Mouse (Mus musculus) cerebellum, adult 2 months (tissue): ENCODE data around the gene Trpd52l3.

Experiments
- CTCF ChIP-seq: fragments of 200-500 bp; IDR thresholded peaks from 2 replicates; pipeline ENCODE4 v1.5.1; 2011; ENCODE audit warnings: low read depth, mild to moderate bottlenecking, control low read depth, low read length, moderate library complexity, borderline replicate concordance; ENCODE audit not compliant: insufficient read depth
- POLR2A ChIP-seq: fragments of 200-500 bp; IDR thresholded peaks from 2 replicates; pipeline ENCODE4 v1.6.1; 2011; ENCODE audit warnings: low read length, control low read depth, borderline replicate concordance; ENCODE audit not compliant: insufficient read depth

DNA sequence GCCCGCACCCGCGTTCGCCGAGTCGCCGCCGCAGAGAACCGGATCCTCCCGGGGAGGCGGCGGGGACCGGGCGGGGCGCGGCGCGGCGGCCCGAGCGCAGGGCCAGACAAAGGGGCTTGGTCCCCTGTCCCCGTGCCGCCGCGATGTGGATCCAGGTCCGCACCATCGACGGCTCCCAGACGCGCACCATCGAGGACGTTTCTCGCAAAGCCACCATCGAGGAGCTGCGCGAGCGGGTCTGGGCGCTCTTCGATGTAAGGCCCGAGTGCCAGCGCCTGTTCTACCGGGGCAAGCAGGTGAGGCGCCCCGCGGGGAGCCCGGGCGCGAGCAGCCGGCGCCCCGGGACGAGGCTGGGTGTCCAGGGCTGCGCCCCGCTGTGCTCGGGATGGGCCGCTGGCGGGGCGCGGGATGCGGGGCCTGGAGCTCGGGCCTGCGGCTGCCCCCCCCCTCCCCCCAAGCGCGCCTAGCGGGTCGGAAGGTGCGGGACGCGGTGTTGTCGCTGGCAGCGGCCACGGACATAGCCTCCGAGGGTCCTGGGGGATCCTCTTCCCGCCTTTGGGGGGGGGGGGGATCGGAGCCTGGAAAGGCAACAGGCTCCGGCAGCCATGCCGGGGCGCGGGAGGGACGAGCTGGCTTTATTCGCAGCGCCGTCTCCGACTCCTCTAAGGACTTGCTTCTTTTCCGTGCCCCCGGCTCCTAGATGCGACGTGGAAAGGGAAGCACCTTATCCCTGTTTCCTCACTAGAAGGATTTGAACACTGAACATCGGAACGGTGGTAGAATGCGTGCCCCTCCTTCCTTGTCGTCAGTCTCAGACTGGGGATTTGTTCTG, 27.3 kb downstream of the Trpd52l3 start:
- TF ChIP-seq CTCF (no peak), POLR2A (no peak)
